In the genomic region with DNA sequence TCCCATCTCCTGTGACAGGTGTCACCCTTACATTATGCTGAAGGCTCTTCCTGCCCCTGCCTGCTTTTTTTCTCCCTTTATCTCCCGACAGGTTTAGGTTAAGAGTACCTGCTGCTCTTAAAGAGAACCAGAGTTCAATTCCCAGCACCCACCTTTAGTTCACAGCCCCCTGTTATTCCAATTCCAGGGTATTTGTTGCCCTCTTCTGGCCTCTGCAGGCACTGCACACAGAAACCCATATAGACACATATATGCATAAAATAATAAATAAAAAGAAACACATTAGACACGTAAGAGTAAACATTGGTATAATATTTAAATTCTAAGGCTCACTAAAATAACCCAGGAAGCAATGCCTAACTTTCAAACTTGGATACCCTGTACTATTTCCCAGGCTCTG, we compare ENCODE assay signal across 22 mouse cellular contexts. TPM values are rescaled to one million over a fixed set of nuclear protein-coding genes. Genes with fewer than 3 reads are reported as not detected.
DNase-seq lines count a peak whose midpoint lies in the region; ATAC-seq and TF ChIP-seq lines count a peak whose summit lies in the region.
"Had no signal": no experiment of that assay in that cellular context is flagged by ENCODE, and none has a peak within 500 bp of the region (broad histone marks: within the 10 kb centered on the region; RNA-seq: fewer than 3 reads in every experiment).

No protein-coding gene starts in this region.

- H3K79me2 ChIP-seq in heart, adult 2 months (replicated peaks; ENCODE audit: control insufficient read depth, insufficient read depth, low read length) = no peaks in the 10 kb centered on the region

- H3K27me3 ChIP-seq in heart, adult 2 months (ENCODE audit: control insufficient read depth, insufficient read depth, low read length) = no peaks in the 10 kb centered on the region
- H3K27me3 ChIP-seq in liver, embryonic 14.5 days (ENCODE audit: control insufficient read depth, insufficient read depth, low read length) = no peaks in the 10 kb centered on the region
- H3K27me3 ChIP-seq in liver, embryonic 11.5 days (replicated peaks; ENCODE audit: control insufficient read depth, insufficient read depth, low read length) = no peaks in the 10 kb centered on the region; the same call in 1 of the 2 replicates
- no peaks in the 10 kb centered on the region; the same call in none of the 2 replicates for H3K27me3 ChIP-seq in kidney, embryonic 16.5 days (ENCODE audit: insufficient read depth, low read length)
- H3K27me3 ChIP-seq: embryonic facial prominence, embryonic 13.5 days; forebrain, embryonic 15.5 days; hindbrain, embryonic 15.5 days had no signal

- H3K27ac ChIP-seq in heart, adult 2 months = no peak overlapping the region
- H3K27ac ChIP-seq in liver, embryonic 14.5 days = no peak overlapping the region
- H3K27ac ChIP-seq in liver, embryonic 11.5 days (ENCODE audit: low read depth, low read length) = no peak overlapping the region
- no peak overlapping the region for H3K27ac ChIP-seq in kidney, embryonic 16.5 days (ENCODE audit: low read length)
- H3K27ac ChIP-seq: embryonic facial prominence, embryonic 13.5 days; forebrain, embryonic 15.5 days; stomach, postnatal 0 days had no signal

- TF ChIP-seq EP300 in heart, adult 2 months (IDR thresholded peaks at IDR 0.05; ENCODE audit: insufficient read depth, low read depth, low read length) = no peak
- no peak for TF ChIP-seq EP300 in liver, embryonic 14.5 days (IDR thresholded peaks at IDR 0.05; ENCODE audit: low read depth)

- no peaks in the 10 kb centered on the region for H3K36me3 ChIP-seq in heart, adult 2 months (ENCODE audit: control insufficient read depth, insufficient read depth, low read length)
- H3K36me3 ChIP-seq in liver, embryonic 14.5 days (replicated peaks; ENCODE audit: control insufficient read depth, insufficient read depth, low read depth) = no peaks in the 10 kb centered on the region
- H3K36me3 ChIP-seq in liver, embryonic 11.5 days (ENCODE audit: control insufficient read depth, insufficient read depth, low read length) = no peaks in the 10 kb centered on the region
- no peaks in the 10 kb centered on the region for H3K36me3 ChIP-seq in kidney, embryonic 16.5 days (ENCODE audit: insufficient read depth, low read length)
- H3K36me3 ChIP-seq: embryonic facial prominence, embryonic 13.5 days; forebrain, embryonic 15.5 days; hindbrain, embryonic 15.5 days; liver, embryonic 13.5 days had no signal

- no peak for DNase-seq in heart, adult 2 months
- no peak for DNase-seq in heart, postnatal 36 days
- DNase-seq in liver, embryonic 14.5 days (ENCODE audit: low read depth in 3 of 3, low spot score in 3 of 3) = no peak
- no peak for DNase-seq in liver, embryonic 11.5 days (ENCODE audit: low spot score)
- peak; percentile 33 for DNase-seq in thymus, postnatal 4 days
- no peak for DNase-seq in thymus, postnatal 25 days
- DNase-seq: adrenal gland, postnatal 10 days; cerebellum, adult 9-10 months; gastrocnemius, postnatal 36 days; kidney, adult 18-20 months; kidney, postnatal 25 days; layer of hippocampus, adult 9-11 months; liver, embryonic 13.5 days; right cerebral cortex, postnatal 4 days had no signal

- H3K4me2 ChIP-seq in liver, embryonic 14.5 days (ENCODE audit: low read depth) = no peak overlapping the region
- H3K4me2 ChIP-seq in liver, embryonic 11.5 days = no peak overlapping the region
- H3K4me2 ChIP-seq in kidney, embryonic 16.5 days (replicated peaks; ENCODE audit: low read depth, low read length) = no peak overlapping the region
- H3K4me2 ChIP-seq: embryonic facial prominence, embryonic 13.5 days; forebrain, embryonic 15.5 days; hindbrain, embryonic 15.5 days; liver, embryonic 13.5 days had no signal

- ATAC-seq in liver, embryonic 14.5 days (ENCODE audit: insufficient read depth) = no peak
- ATAC-seq in liver, embryonic 11.5 days (replicated peaks; ENCODE audit: low FRiP score) = no peak
- ATAC-seq in kidney, embryonic 16.5 days (ENCODE audit: low FRiP score, low TSS enrichment) = no peak
- ATAC-seq: activated CD4-positive, CD25-positive, alpha-beta regulatory T cell, adult 4 months; CD4-positive, CD25-positive, alpha-beta regulatory T cell, adult 4 months; forebrain, embryonic 15.5 days; lung, postnatal 0 days had no signal

- WGBS in heart, adult 2 months = 94% methylated on average over 2 of the region's 2 CpGs
- WGBS in liver, embryonic 14.5 days (ENCODE audit: insufficient replicate concordance) = 80% methylated on average over 2 of the region's 2 CpGs
- WGBS in liver, embryonic 11.5 days = 92% methylated on average over 2 of the region's 2 CpGs
- 91% methylated on average over 2 of the region's 2 CpGs for WGBS in kidney, embryonic 16.5 days

- H3K4me1 ChIP-seq in heart, adult 2 months (ENCODE audit: control insufficient read depth, insufficient read depth, low read length) = peaks cover 5% of the 10 kb centered on the region
- H3K4me1 ChIP-seq in liver, embryonic 14.5 days (replicated peaks; ENCODE audit: control insufficient read depth in 2 of 2, insufficient read depth in 2 of 2, low read length in 1 of 2) = peaks cover 20 to 31% of the 10 kb centered on the region in 2 experiments
- H3K4me1 ChIP-seq in liver, embryonic 11.5 days (replicated peaks; ENCODE audit: control insufficient read depth, insufficient read depth, low read length) = peaks cover 16% of the 10 kb centered on the region
- H3K4me1 ChIP-seq in kidney, embryonic 16.5 days (ENCODE audit: insufficient read depth, low read length) = peaks cover 10% of the 10 kb centered on the region
- H3K4me1 ChIP-seq: forebrain, embryonic 15.5 days had no signal

- TF ChIP-seq CTCF in heart, adult 2 months (IDR thresholded peaks at IDR 0.05) = peak; percentile 36
- TF ChIP-seq CTCF in liver, embryonic 14.5 days (IDR thresholded peaks at IDR 0.05; ENCODE audit: low read depth) = peak; percentile 23; the same call in 1 of the 2 replicates

- H3K4me3 ChIP-seq in heart, adult 2 months = no peak overlapping the region
- H3K4me3 ChIP-seq in liver, embryonic 14.5 days (ENCODE audit: insufficient read depth in 1 of 2, low read depth in 2 of 2, low read length in 2 of 2) = no peak overlapping the region
- no peak overlapping the region for H3K4me3 ChIP-seq in liver, embryonic 11.5 days (ENCODE audit: low read depth, low read length)
- no peak overlapping the region for H3K4me3 ChIP-seq in kidney, embryonic 16.5 days (ENCODE audit: low read length)
- H3K4me3 ChIP-seq: embryonic facial prominence, embryonic 13.5 days; forebrain, embryonic 15.5 days; hindbrain, embryonic 15.5 days; liver, embryonic 13.5 days had no signal

- no peak overlapping the region for H3K9ac ChIP-seq in heart, adult 2 months (ENCODE audit: low read depth, low read length)
- no peak overlapping the region for H3K9ac ChIP-seq in liver, embryonic 14.5 days (replicated peaks)
- H3K9ac ChIP-seq in liver, embryonic 11.5 days (ENCODE audit: low read depth, low read length) = no peak overlapping the region
- no peak overlapping the region for H3K9ac ChIP-seq in kidney, embryonic 16.5 days (replicated peaks; ENCODE audit: low read length)
- H3K9ac ChIP-seq: embryonic facial prominence, embryonic 13.5 days; forebrain, embryonic 15.5 days; hindbrain, embryonic 15.5 days; liver, embryonic 13.5 days had no signal

- intact Hi-C loops in heart, adult 2 months (cut with DNase I) = no loop called here
- intact Hi-C loops in heart, postnatal 36 days (cut with DNase I) = no loop called here

- H3K9me3 ChIP-seq in liver, embryonic 14.5 days (ENCODE audit: control insufficient read depth, low read length) = no peaks in the 10 kb centered on the region; the same call in 1 of the 2 replicates
- H3K9me3 ChIP-seq in liver, embryonic 11.5 days (ENCODE audit: control insufficient read depth, low read length) = no peaks in the 10 kb centered on the region
- H3K9me3 ChIP-seq in kidney, embryonic 16.5 days (ENCODE audit: low read length) = no peaks in the 10 kb centered on the region
- H3K9me3 ChIP-seq: embryonic facial prominence, embryonic 13.5 days; forebrain, embryonic 15.5 days; hindbrain, embryonic 15.5 days; liver, embryonic 13.5 days had no signal

- TF ChIP-seq POLR2A in heart, adult 2 months (IDR thresholded peaks at IDR 0.05; ENCODE audit: insufficient read depth, low read depth, low read length) = no peak

RNA-seq across cellular contexts. Expression of gene Mns1, which starts 15.1 kb away (rescaled TPM):
- under 1 TPM; 0.14 to 0.42 TPM for total RNA-seq in heart, adult 2 months (2021)
- polyA plus RNA-seq in heart, adult 2 months (2012; rRNA removed) = 0.06 and 0.16 TPM in 2 replicates
- total RNA-seq in heart, postnatal 36 days (2021) = under 1 TPM; 0.14 to 0.30 TPM
- 13.5 and 70.9 TPM in 2 replicates for polyA plus RNA-seq in liver, embryonic 14.5 days (2012; rRNA removed)
- 99.8 and 102 TPM in 2 replicates for polyA plus RNA-seq in liver, embryonic 14.5 days (2014; fragmentation: Nextera tagmentation; extraction: Ambion mirVana)
- 133 and 139 TPM in 2 replicates for polyA plus RNA-seq in liver, embryonic 11.5 days (2014; fragmentation: Nextera tagmentation; extraction: Ambion mirVana)
- polyA plus RNA-seq in kidney, embryonic 16.5 days (2015; fragmentation: Nextera tagmentation; extraction: Ambion mirVana) = 25.3 and 31.3 TPM in 2 replicates

Comparison
In these comparisons a context has a peak if more than half of its experiments do, and no peak if none do; other contexts are left out.
1. RNA of gene Mns1, which starts 15.1 kb away (polyA plus RNA-seq): 133 to 139 TPM in liver, embryonic 11.5 days, 13.5 to 102 TPM in liver, embryonic 14.5 days and 25.3 to 31.3 TPM in kidney, embryonic 16.5 days; 0.06 to 0.16 TPM in heart, adult 2 months; every median in the first group is over 10 times any median in the second.